Mouse (Mus musculus): ENCODE measurements around the gene 4933421I07Rik. TPM values are rescaled to one million over a fixed set of nuclear protein-coding genes. Genes with fewer than 3 reads are reported as not detected.

The 4933421I07Rik gene
- total RNA-seq (2022) = not detected

DNA sequence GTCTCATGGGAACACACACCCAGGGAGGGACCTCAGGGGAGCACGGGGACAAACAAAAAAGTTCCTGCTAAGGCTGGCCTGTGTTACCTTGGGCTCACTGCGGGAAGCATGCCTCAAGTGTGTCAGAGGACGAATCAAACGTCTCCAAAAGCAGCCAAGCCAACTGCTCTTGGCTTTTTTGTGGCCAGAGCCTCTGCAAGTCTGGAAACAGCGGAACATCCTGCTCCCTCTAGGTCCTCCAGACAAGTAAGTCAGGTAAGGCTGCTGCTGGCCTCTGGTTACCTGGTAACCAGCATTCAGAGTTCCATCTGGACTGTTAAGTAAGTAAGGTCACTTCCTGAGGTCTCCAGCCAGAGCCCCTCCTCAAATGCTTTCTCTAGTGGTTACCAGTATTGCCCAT is at the start of gene 4933421I07Rik:
Gene 4933421I07Rik, minus strand, starts transcription at position 271 of the 400 bp plus-strand sequence.
- DNase-seq (ENCODE audit: low spot score in 2 of 2) = no peak

DNA sequence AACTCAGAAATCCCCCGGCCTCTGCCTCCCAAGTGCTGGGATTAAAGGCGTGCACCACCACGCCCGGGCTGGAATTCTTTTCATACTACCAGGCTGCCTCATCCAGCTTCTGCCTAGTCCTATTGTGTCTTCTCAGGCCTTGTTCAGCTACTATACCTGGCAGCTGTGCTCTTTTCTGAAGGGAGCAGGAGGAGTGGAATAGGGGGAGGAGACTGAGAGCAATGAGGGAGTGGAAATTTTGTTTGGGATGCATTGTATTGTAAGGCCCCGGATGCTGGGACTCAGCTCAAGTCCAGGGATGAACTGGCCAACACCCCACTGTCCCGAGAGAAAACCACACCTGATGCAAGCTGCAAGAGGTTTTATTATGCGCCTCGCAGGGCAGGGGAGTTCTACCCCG is 49.4 kb upstream of the 4933421I07Rik start:
- DNase-seq (ENCODE audit: low spot score in 2 of 2) = no peak

DNA sequence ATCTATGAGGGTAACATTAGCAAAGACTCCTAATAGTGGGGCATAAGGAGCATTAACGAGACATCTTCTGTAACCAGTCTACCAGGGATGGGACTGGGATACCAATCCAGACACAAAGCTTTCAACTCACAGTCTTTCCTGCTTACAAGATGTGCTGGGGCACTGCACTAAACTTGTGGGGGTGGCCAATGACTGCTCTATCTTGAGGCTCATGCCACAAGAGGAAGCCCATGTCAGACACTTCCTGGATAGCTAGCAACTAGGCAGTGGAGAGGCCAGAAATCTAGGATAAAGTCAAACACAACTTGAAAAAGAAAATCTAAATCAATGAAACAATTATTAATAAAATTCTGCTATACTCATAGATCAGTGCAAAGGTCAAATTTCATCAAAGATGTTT is 48.3 kb upstream of the 4933421I07Rik start:
- DNase-seq (ENCODE audit: low spot score in 2 of 2) = no peak

DNA sequence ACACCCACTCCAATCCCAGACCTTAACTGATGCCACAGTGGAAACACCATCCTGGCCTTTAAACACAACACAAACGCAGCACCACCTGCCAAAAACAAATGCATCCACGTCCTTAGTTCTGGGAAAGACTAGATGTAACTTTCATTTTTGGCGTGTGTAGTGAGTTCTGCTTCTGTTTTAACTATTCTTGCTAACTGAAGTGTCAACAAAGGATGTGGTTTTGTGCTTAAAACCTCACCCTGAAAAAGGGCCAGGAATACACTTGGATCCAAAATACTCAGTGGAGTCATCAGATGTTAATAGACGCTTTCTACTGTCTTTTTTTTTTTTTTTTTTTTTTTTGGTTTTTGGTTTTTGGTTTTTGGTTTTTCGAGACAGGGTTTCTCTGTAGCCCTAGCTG is 42.9 kb upstream of the 4933421I07Rik start:
- DNase-seq (ENCODE audit: low spot score in 2 of 2) = no peak

DNA sequence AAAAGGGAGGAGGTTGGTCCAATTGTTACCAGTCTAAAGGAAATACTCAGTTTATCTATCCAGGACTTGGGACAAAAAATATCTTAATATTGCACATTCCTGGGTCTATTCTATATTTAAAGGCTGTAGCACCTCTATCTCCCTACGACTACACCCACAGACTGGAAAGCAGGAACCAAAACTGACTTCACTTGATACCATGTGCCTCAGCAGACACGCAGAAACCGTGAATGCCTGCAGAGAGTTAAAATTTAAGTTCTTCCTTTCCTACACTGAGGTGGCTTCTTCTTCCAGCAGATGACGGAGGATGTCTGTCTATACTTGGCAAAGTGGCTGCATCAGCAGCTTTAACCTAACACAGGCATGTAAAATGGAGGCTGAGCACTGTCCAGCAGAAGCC is 42.4 kb upstream of the 4933421I07Rik start:
- no peak for DNase-seq (ENCODE audit: low spot score in 2 of 2)

DNA sequence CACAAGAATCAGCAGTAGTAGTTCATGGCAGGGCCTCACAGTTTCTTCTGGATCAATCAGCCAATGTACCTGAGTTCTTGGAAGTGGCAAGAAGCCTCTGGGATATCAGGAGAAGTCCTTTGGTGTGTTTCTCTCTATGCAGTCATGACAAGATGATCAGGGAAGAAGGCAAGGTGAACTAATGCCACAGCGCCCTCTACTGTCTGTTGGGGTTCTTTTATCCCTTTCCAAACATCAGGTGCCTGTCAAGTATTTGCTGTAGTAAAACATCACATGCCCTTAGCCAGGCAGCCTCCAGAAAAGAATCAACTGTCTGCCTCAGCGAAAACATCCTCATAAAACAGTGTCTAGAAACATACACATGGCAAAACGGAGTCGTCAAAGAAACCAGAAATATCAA is 6.7 kb upstream of the 4933421I07Rik start:
- DNase-seq (ENCODE audit: low spot score in 2 of 2) = no peak

DNA sequence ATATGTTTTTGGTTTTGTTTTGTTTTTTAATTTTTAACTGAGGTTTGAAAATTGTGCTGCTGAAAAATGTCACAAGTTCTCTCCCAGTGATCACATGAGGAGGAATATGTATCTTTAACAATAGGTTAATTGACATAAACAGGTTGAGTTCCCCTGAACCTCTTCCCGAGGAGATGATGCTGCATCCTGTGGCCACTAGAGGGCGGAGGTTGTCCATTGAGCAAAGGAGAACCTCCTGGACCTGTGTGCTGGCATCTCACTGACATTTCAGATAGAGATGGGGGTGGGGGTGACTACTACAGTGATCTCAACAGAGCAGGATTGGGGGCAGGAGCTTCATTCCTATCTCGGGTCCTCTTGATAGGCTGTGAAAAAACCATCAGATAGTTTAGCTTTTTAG is 2.7 kb upstream of the 4933421I07Rik start:
- no peak for DNase-seq (ENCODE audit: low spot score in 2 of 2)

DNA sequence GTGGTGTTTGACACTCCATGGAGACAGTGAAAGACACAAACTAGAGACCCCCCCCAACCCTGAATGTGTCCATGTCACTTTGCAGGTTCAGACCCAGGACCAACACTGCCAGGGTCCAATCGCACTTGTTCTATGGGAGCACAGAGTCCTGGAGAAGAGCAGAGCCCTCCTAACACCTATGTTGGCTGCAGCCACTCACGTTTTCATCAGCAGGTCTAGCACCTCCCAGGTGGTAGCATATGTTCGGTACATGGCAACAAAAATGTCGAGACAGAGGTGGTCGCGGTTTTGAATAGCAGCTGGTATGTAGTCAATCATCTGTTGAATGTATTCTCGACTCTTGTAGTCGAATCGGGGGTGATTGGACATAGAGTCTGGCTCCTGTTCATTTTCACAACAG is 568 bp downstream of the 4933421I07Rik start:
- no peak for DNase-seq (ENCODE audit: low spot score in 2 of 2)

Other genes with a start within 250 kb of the 4933421I07Rik start
- gene Vmn2r61, start 188.1 kb downstream of the 4933421I07Rik start, total RNA-seq (2022) = not detected
- gene Zfp141, start 57.6 kb upstream of the 4933421I07Rik start, total RNA-seq (2022) = 1 to 10 TPM; 3.7 to 5.1 (median 4.5) TPM
- gene Gm21028, start 130.5 kb upstream of the 4933421I07Rik start, total RNA-seq (2022) = not detected
- under 1 TPM in 3 of 4 experiments, not detected in 1; 0.20 to 0.39 (median 0.22) TPM for gene Zfp977, start 144.4 kb upstream of the 4933421I07Rik start, total RNA-seq (2022)
- gene Zfp976, start 194.5 kb upstream of the 4933421I07Rik start, total RNA-seq (2022) = 1 to 10 TPM in 2 of 4 experiments, under 1 TPM in 2; 0.94 to 1.8 (median 1.1) TPM
- 1 to 10 TPM; 4.6 to 5.4 (median 5.0) TPM for gene Zfp975, start 244.6 kb upstream of the 4933421I07Rik start, total RNA-seq (2022)

Data from gastrocnemius, adult 8-10 months (tissue).